Mouse (Mus musculus) limb, embryonic 12.5 days (tissue): ENCODE results near the gene Kyat1. TPM values are rescaled to one million over a fixed set of nuclear protein-coding genes. Genes with fewer than 3 reads are reported as not detected.

ENCODE experiments used
- ATAC-seq: fragments of 200-750 bp; cut with Nextera tagmentation; 2 replicates; pipeline ENCODE4 v1.8.0; 2017; ENCODE audit warnings: low read depth, moderate TSS enrichment; ENCODE audit not compliant: insufficient number of reproducible peaks, insufficient read depth, low FRiP score, low TSS enrichment
- H3K27ac ChIP-seq: fragments of 300-500 bp; sonication (generic); 2 replicates; pipeline ENCODE4 v1.5.1; 2016; ENCODE audit warnings: mild to moderate bottlenecking, moderate library complexity
- H3K27me3 ChIP-seq: fragments of 300-500 bp; sonication (generic); 2 replicates; pipeline ENCODE4 v1.6.1; 2016; ENCODE audit warnings: mild to moderate bottlenecking, moderate library complexity
- H3K36me3 ChIP-seq: fragments of 300-500 bp; sonication (generic); 2 replicates; pipeline ENCODE4 v1.6.1; 2016; ENCODE audit warnings: mild to moderate bottlenecking, moderate library complexity
- H3K4me1 ChIP-seq: fragments of 300-500 bp; sonication (generic); replicated peaks from 2 replicates; pipeline ENCODE4 v1.6.1; 2016
- H3K4me2 ChIP-seq: fragments of 300-500 bp; sonication (generic); 2 replicates; pipeline ENCODE4 v1.6.1; 2016; ENCODE audit warnings: mild to moderate bottlenecking, moderate library complexity
- H3K4me3 ChIP-seq: fragments of 300-500 bp; sonication (generic); replicated peaks from 2 replicates; pipeline ENCODE4 v1.5.1; 2016; ENCODE audit warnings: mild to moderate bottlenecking
- H3K9ac ChIP-seq: fragments of 300-500 bp; sonication (generic); replicated peaks from 2 replicates; pipeline ENCODE4 v1.6.1; 2016; ENCODE audit warnings: mild to moderate bottlenecking, moderate library complexity
- H3K9me3 ChIP-seq: fragments of 300-500 bp; sonication (generic); 2 replicates; pipeline ENCODE4 v1.6.1; 2016; ENCODE audit warnings: mild to moderate bottlenecking, moderate library complexity
- WGBS: fragments of 180-500 bp; shearing (Covaris S2); methylation state at CpG from one replicate; pipeline ENCODE4 v1.1.7; 2016; 5-methylcytosine and 5-hydroxymethylcytosine counted together
- polyA plus RNA-seq: library from polyadenylated mRNA; unstranded; fragments of >200 nt; fragmentation: Nextera tagmentation; extraction: Ambion mirVana; gene quantifications from 2 replicates; pipeline ENCODE4 v1.2.1, GENCODE M21; 2016

The Kyat1 gene
- 8.2 and 8.7 TPM in 2 replicates for polyA plus RNA-seq

- WGBS, result under 1% methylated on average over 44 of the region's 44 CpGs
- Histone ChIP-seq H3K4me3 (peak within 1 kb of the TSS; percentile 68), H3K9me3 (no peaks in the 10 kb centered on the region), H3K9ac (peak within 1 kb of the TSS; percentile 51), H3K4me2 (peak within 1 kb of the TSS; percentile 72), H3K36me3 (no peaks in the 10 kb centered on the region), H3K27ac (peak within 1 kb of the TSS; percentile 31; the same call in 1 of the 2 replicates), H3K27me3 (no peaks in the 10 kb centered on the region), H3K4me1 (peaks cover 17% of the 10 kb centered on the region)
- peak; percentile 89 for ATAC-seq
Observed at GRCm38 (mm10) chr2:30205629-30206357, at the start of gene Kyat1. Kyat1 (minus strand) TSS chr2:30205847.

GRCm38 (mm10) chr2:30253809-30254208 lies 48.2 kb upstream of the Kyat1 start:
- WGBS, result 84% methylated on average over 5 of the region's 5 CpGs
- Histone ChIP-seq H3K4me2 (no peak overlapping the region), H3K9me3 (no peaks in the 10 kb centered on the region), H3K27me3 (no peaks in the 10 kb centered on the region), H3K4me3 (no peak overlapping the region), H3K9ac (no peak overlapping the region), H3K27ac (no peak overlapping the region), H3K36me3 (peaks cover 100% of the 10 kb centered on the region), H3K4me1 (peaks cover 9% of the 10 kb centered on the region)
- ATAC-seq, result no peak

- no peak for ATAC-seq
- no peak overlapping the region for H3K4me3 ChIP-seq
- H3K9ac ChIP-seq, result no peak overlapping the region
- no peak overlapping the region for H3K4me2 ChIP-seq
- H3K4me1 ChIP-seq, result peaks cover 9% of the 10 kb centered on the region
- no peak overlapping the region for H3K27ac ChIP-seq
- 80% methylated on average over 3 of the region's 3 CpGs for WGBS
- peaks cover 99% of the 10 kb centered on the region for H3K36me3 ChIP-seq
- H3K9me3 ChIP-seq, result no peaks in the 10 kb centered on the region
- no peaks in the 10 kb centered on the region for H3K27me3 ChIP-seq
Observed at GRCm38 (mm10) chr2:30252521-30252920, 46.9 kb upstream of the Kyat1 start.

- H3K9me3 ChIP-seq, result no peaks in the 10 kb centered on the region
- H3K9ac ChIP-seq, result no peak overlapping the region
- H3K27ac ChIP-seq, result no peak overlapping the region
- H3K36me3 ChIP-seq, result peaks cover 96% of the 10 kb centered on the region
- no peak overlapping the region for H3K4me2 ChIP-seq
- H3K4me1 ChIP-seq, result peaks cover 9% of the 10 kb centered on the region
- no peak; the same call in 1 of the 2 replicates for ATAC-seq
- no peak overlapping the region for H3K4me3 ChIP-seq
- H3K27me3 ChIP-seq, result no peaks in the 10 kb centered on the region
- WGBS, result 84% methylated on average over 5 of the region's 5 CpGs
Observed at GRCm38 (mm10) chr2:30251417-30252104, 45.9 kb upstream of the Kyat1 start.

- Histone ChIP-seq H3K27ac (no peak overlapping the region), H3K4me3 (no peak overlapping the region), H3K4me1 (peaks cover 14% of the 10 kb centered on the region), H3K36me3 (peaks cover 94% of the 10 kb centered on the region), H3K9ac (no peak overlapping the region; the same call in 1 of the 2 replicates), H3K9me3 (no peaks in the 10 kb centered on the region), H3K4me2 (no peak overlapping the region), H3K27me3 (no peaks in the 10 kb centered on the region)
- ATAC-seq, result no peak
- 87% methylated on average over 10 of the region's 10 CpGs for WGBS
Observed at GRCm38 (mm10) chr2:30250166-30251128, 44.8 kb upstream of the Kyat1 start.

GRCm38 (mm10) chr2:30249182-30249581 lies 43.5 kb upstream of the Kyat1 start:
- no peak overlapping the region for H3K4me3 ChIP-seq
- no peak for ATAC-seq
- H3K27ac ChIP-seq, result no peak overlapping the region
- H3K27me3 ChIP-seq, result no peaks in the 10 kb centered on the region
- 88% methylated on average over 3 of the region's 3 CpGs for WGBS
- H3K9me3 ChIP-seq, result no peaks in the 10 kb centered on the region
- peaks cover 91% of the 10 kb centered on the region for H3K36me3 ChIP-seq
- no peak overlapping the region for H3K9ac ChIP-seq
- peaks cover 24% of the 10 kb centered on the region for H3K4me1 ChIP-seq
- no peak overlapping the region for H3K4me2 ChIP-seq

GRCm38 (mm10) chr2:30247681-30248080 lies 42.0 kb upstream of the Kyat1 start:
- H3K27ac ChIP-seq, result no peak overlapping the region
- peaks cover 91% of the 10 kb centered on the region for H3K36me3 ChIP-seq

GRCm38 (mm10) chr2:30247036-30247435 lies 41.4 kb upstream of the Kyat1 start:
- Histone ChIP-seq H3K4me1 (peaks cover 31% of the 10 kb centered on the region), H3K9me3 (no peaks in the 10 kb centered on the region), H3K27me3 (no peaks in the 10 kb centered on the region), H3K4me3 (no peak overlapping the region), H3K36me3 (peaks cover 91% of the 10 kb centered on the region), H3K9ac (no peak overlapping the region), H3K4me2 (no peak overlapping the region), H3K27ac (no peak overlapping the region)
- WGBS, result 91% methylated on average over 5 of the region's 5 CpGs
- ATAC-seq, result no peak

More at GRCm38 (mm10) chr2:30247681-30248080, 42.0 kb upstream of the Kyat1 start:
- Histone ChIP-seq H3K4me1 (peaks cover 29% of the 10 kb centered on the region), H3K27me3 (no peaks in the 10 kb centered on the region), H3K9me3 (no peaks in the 10 kb centered on the region), H3K4me2 (no peak overlapping the region), H3K9ac (no peak overlapping the region), H3K4me3 (no peak overlapping the region)
- ATAC-seq, result no peak
- WGBS, result 85% methylated on average over 4 of the region's 4 CpGs

- peaks cover 90% of the 10 kb centered on the region for H3K36me3 ChIP-seq
- no peak for ATAC-seq
Observed at GRCm38 (mm10) chr2:30244595-30245178, 39.0 kb upstream of the Kyat1 start.

GRCm38 (mm10) chr2:30243391-30243790 lies 37.7 kb upstream of the Kyat1 start:
- ATAC-seq, result no peak
- H3K27me3 ChIP-seq, result no peaks in the 10 kb centered on the region
- H3K9ac ChIP-seq, result no peak overlapping the region
- no peak overlapping the region for H3K4me2 ChIP-seq
- H3K9me3 ChIP-seq, result no peaks in the 10 kb centered on the region
- peak overlapping the region; percentile 62; the same call in 1 of the 2 replicates for H3K27ac ChIP-seq
- H3K4me1 ChIP-seq, result peaks cover 37% of the 10 kb centered on the region
- WGBS, result 89% methylated on average over 4 of the region's 4 CpGs
- peaks cover 77% of the 10 kb centered on the region for H3K36me3 ChIP-seq
- no peak overlapping the region for H3K4me3 ChIP-seq

More at GRCm38 (mm10) chr2:30244595-30245178, 39.0 kb upstream of the Kyat1 start:
- Histone ChIP-seq H3K9ac (no peak overlapping the region), H3K4me3 (no peak overlapping the region), H3K9me3 (no peaks in the 10 kb centered on the region), H3K27me3 (no peaks in the 10 kb centered on the region), H3K4me1 (peaks cover 24% of the 10 kb centered on the region), H3K27ac (peak overlapping the region; percentile 84), H3K4me2 (no peak overlapping the region)
- 67% methylated on average over 7 of the region's 7 CpGs for WGBS
